Mouse (Mus musculus) C2C12 (cell line): Measurements from ENCODE around the gene Styx.

Experiments
- CTCF ChIP-seq: IDR thresholded peaks from one replicate; pipeline ENCODE4 v1.5.1; 2011; ENCODE audit not compliant: control insufficient read depth, insufficient read depth, insufficient read length
- MAX ChIP-seq: IDR thresholded peaks from one replicate; pipeline ENCODE4 v1.6.1; 2011; ENCODE audit warnings: mild to moderate bottlenecking, control low read depth
- MYOG ChIP-seq: IDR thresholded peaks from one replicate; pipeline ENCODE4 v1.6.1; 2011; ENCODE audit not compliant: control insufficient read depth, insufficient read length; ENCODE audit errors: extremely low read depth
- USF1 ChIP-seq: IDR thresholded peaks from one replicate; pipeline ENCODE4 v1.6.1; 2011; ENCODE audit warnings: low read depth, mild to moderate bottlenecking, control low read depth, moderate library complexity

DNA sequence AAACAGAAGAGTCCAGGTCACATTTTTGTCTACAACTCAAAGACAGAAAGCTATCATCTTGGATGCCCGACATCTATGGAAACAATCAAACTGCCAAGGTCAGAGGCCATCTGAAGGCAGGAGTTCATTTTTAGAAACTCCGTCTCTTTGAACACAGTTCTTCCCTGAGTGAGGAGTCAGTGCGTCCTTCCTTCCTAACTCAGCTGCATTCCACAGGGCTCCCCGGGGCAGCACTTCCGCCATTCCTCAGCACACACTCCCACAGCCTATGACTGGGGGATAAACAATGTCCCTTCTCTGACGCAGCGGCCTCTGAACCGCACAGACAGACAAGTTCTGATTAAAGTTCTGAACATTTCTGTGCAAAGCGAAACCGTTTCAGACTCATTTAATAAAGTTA, 112.7 kb downstream of the Styx start:
- TF ChIP-seq CTCF (no peak), USF1 (no peak), MAX (no peak), MYOG (no peak)
